Mouse (Mus musculus): ENCODE data around the gene Ncoa3.
"Not testable (repeated sequence)": the region's sequence is repeated elsewhere in the genome, so short reads cannot be mapped to it uniquely, and the experiment has no call there.

The Ncoa3 gene

DNA sequence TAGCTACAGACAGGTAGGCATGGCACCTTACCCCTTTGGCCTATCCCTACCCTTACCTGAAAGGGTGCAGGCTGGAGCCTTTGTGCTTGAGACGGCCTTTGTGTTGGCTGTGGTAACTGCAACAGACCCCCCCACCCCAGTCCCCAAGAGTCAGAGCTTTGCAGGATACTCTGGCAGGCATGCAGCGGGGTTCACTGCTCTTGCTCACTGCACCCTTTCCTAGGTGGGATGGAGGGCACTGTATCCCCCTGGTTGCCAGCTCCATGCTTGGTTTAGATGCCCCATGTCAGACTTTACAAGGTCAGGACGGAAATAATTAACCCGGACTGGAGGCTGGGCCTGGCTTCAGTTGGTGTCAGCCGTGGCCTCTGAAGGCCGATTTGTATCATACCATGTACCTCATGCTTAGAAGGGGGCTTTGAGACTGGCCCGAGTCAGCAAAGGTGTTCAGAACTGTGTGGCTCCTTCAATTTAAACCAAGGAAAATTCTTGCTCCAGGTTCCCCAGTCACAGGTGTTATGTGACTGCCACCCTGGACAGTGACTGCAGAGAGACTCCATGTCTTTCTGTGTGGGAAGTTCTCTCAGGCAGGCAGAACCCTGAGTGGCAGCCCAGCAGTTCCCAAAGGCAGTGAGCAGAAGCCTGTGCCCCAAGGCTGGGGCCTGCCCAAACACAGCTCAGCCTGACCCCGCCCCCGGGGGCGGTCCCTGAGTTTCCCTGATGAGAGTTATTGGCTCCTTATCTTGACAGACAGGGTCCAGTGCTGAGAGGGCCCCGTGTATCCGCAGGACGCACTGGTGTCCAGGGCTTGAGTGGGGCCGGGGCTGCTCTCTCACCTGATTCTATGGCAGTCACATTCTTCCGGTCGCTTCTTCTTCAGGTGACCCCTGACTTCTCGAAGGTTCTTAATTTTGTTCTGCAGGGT, 87.8 kb downstream of the Ncoa3 start:
- peak; percentile 25 for DNase-seq (ENCODE audit: low read depth, low spot score)

DNA sequence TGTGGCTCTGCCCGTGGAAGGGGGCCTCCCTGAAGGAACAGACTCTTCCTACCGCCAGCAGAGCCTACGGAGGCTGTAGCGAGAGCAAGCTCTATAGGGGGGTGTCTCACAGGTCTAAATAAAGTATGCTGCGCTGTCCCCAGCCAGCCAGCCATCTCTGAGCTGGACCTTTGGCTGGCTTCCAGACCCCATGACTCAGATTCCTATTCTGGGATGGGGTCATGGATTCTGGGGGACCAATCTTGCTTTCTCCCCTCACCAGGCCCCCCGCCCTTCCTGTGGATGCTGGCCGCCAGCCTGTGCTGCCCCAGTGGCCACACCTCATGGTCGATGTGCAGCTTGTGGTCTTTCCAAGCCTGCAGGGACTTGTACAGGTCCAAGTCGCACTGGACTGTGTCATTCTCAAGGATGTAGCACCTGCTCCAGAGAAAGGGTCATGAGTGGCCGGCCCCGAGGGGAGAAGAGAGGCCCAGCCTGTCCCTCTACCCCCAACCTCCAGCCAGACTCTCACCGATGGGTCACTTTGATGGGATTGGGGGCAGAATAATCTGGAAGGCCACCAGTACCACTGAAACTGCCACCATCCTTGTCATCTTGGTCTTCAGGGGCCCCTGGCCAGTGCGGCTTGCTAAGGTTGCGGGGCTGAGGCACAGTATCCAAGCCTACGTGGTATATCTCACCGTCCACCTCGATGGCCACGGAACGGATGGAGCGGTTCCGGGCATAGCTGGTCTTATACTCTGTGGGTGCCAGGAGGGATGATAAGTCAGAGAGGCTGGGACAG, 88.7 kb downstream of the Ncoa3 start:
- DNase-seq (ENCODE audit: low read depth, low spot score), result no peak

DNA sequence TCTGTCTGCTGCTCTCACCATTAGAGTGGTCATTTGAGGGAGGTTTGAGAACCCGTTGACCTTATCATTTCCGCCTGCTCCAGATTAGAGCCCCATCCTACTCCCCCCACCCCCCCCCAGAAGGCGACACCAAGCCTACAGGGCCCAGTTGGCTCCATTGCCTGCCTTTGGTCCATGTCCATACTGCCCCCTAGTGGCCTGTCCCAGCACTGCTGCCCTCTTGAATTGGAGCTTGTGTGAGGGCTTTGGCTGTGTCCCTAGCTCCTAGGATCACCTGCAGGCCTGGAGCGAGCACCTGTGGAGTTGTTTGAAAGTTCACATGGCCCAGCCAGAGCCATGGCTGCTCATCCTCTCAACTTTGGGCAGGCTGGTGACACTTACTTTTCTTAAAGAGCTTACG, 89.8 kb downstream of the Ncoa3 start:
- peak; percentile 47 for DNase-seq (ENCODE audit: low read depth, low spot score)

DNA sequence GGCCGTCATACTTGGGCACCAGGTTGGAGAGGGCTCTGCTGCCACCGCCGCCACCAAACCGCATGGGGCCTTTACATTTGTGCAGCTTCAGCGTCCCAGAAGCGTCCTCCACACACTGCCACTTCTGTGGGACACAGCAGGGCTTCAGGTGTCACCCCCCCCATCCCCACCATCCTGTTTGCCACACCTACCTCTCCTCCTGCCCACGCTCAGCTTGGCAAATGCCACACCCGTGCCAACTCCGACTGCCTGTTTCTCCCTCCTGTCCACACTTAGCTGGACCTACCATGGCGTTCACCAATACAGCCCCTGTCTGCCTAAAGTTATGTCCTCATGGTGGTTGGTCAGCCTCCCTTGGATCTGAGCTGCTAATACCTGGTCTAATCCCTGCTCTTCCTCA, 90.2 kb downstream of the Ncoa3 start:
- no peak for DNase-seq (ENCODE audit: low read depth, low spot score)

DNA sequence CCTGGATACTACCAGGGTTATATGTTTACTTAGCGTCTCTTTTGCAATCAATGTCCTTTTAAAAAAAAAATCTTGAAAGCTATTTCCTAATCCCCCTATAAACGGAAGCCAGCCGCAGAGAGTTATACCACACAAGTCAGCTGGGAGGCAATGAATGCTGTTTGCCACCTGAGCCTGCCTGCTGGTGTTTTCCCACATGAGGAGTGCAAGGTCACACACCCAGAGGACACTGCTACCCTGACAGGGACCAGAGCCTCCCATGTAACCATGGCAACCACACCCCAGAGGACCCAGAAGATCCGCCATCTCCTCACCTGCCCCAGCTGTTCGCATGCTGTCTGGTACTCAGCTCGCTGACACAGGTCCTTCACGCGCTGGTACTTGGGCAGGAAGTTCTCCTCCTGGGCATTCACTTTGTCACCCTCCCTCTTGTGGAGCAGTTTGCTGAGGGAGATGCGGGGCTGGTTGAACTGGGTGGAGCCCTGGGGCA, 91.2 kb downstream of the Ncoa3 start:
- no peak for DNase-seq (ENCODE audit: low read depth, low spot score)

DNA sequence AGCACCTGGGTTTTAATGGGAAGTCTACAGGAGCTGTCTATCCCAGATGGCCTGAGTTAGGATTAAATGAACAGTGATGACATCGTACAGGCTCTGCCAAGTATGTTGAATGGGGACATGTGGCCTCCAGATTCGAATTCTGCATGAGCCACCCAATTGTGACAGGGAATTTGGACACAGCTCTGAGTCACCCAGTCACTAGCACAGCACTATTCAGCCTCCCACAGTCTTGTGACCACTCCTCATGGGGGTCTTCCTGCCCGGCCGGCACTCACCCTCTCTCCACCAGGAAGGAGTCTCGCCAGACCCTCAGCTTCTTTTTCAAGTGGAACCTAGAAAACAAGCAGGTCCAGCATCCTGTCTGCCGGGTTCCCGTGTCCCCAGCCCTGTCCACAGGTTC, 91.7 kb downstream of the Ncoa3 start:
- DNase-seq (ENCODE audit: low read depth, low spot score), result no peak

DNA sequence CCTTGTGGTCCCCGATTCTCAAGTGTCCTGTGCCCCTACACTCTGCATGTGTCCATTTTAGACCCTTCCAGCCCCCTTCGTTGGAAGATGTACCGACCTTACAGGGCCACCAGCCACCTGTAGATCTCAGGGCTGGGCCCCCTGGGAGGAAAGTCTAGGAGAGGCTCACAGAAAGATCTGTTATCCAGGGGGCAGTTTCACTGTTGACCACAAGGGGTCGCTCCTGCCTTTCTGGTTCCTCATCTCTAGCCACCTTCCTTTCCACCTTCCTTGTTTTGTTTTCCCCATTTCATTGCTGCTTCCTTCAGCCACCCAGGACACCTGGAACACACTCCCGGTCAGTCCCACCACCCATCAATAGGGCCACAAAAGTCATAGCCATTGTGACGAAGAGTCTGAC, 92.5 kb downstream of the Ncoa3 start:
- DNase-seq (ENCODE audit: low read depth, low spot score), result not testable (repeated sequence)

DNA sequence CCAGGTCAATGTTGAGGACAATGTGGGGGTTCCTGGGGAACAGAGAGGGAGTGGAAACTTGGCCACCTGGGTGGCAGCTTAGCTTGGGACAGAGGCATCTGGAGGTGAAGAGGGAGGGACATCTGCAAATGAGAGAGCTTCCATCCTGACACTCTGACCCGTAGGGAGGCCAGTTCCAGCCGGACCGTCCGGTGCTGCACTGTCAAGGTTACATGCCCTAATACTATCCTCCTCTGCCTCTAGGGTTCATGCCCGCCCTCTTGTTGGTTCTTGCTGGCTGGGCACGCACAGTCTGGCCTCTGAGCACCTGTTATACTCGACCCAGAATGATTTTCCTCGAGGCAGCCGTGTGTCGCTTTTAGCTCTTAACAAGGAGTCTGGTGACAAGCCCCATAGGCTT, 93.3 kb downstream of the Ncoa3 start:
- DNase-seq (ENCODE audit: low read depth, low spot score), result no peak

DNA sequence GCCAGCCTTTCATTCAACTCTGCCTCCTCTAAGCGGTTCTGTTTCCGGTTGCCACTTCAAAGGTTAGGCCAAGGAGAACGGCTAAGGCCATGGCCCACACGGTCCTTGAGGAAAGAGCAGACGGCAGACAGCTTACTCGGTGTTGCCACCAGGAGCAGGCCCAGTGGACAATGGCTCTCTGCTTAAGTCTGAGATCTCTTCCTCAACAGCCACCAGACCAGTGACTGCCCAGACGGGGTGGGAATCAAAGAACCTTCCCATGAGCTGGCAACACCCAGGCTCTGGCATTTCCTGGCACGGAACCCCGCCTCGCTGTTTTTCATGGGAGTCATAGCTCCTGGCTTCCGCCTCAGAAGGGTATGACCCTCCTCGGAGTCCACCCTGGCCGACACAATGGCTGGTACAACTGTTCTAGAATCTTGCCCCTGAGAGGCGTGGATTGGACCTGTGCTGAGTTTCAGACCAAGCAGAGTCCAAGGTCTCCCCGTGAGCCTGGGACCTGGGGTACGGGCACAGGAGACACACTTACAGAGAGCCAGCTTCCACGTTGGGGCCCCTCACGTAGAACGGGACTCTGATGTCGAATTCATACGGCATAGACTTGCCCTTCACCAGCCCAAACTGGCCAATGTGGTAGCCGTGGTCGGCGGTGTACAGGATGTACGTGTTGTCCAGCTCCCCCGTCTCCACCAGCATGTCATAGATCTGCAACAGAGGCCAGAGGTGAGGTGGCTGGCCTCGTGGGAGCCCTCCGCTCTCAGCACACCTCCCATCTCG, 94.2 kb downstream of the Ncoa3 start:
- DNase-seq (ENCODE audit: low read depth, low spot score), result no peak

DNA sequence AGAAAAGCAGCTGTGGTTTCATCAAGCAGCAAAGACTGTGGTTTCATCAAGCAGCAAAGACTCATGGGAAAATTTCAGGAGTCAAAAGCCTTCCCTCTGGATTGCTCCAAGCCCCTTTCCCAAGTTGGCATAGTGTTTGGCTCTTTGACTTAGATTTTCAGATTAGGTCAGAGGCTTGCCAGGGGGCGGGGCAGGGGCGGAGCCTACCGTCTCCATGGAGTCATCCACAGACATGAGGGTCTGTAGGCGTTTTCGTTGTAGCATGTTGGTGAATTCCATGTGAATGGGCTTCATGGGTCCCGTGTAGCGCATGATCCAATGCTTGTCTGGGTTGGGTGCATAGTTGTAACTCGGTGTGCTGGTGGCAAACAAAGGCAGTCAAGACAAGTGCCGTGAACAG, 96.6 kb downstream of the Ncoa3 start:
- DNase-seq (ENCODE audit: low read depth, low spot score), result no peak

DNA sequence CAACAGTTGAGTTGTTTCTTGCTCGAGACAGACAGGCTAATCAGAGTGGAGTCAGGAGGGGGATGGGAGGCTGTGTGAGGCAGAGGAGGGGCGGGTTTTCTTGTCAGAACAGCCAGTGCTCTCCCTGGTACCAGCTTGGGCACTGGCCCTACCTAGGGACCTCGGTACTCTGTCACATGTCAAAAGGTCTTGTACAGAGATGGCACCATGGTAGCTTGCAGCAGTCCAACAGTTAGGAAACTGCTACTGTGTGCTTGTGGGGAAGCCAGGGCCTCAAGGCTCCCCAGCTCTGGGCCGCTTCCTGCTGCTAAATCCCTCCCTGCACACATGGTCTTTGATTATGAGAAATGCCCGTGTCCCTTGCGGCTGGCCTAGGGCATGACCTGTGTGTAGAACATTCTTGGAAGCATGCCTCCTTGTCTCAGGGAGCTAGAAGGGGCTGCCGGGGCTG, 97.7 kb downstream of the Ncoa3 start:
- DNase-seq (ENCODE audit: low read depth, low spot score), result no peak

DNA sequence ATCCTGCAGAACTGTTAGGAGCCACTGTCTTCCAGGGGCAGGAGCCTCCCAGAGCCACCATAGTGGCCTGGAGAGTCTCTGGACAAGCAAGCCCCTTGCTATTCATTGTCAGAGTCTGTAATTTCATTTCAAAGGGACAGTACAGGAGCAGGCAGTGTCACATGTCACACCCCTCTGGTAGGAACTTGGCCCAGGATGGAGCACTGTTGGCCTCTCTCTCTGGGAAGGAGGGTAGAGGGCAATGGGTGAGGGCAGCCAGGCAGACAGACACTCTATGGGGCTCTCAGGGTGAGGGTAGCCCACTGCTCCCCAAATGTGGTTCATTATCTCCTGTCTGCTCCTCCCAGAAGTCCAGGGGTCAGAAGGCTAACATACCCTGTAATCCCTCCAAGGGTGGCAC, 99.2 kb downstream of the Ncoa3 start:
- no peak for DNase-seq (ENCODE audit: low read depth, low spot score)

DNA sequence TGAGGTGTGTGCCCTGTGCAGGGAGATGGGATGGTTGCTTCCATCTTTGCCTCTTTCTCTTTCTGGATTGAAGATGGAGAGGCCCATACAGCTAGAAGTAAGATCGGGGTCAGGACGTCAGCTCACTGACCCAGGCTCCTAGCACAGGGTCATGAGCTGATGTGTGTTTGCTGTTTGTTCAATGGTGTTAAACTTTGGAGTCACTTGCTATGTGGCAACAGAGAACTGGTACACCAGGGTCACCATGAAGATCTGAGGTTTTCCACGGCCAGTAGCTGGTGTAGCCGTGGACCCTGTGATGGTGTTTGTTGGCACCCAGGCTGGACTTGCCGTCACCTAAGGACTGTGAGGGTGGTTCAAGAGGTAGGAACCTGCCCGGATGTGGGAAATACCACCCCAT, 100.0 kb downstream of the Ncoa3 start:
- no peak for DNase-seq (ENCODE audit: low read depth, low spot score)

DNA sequence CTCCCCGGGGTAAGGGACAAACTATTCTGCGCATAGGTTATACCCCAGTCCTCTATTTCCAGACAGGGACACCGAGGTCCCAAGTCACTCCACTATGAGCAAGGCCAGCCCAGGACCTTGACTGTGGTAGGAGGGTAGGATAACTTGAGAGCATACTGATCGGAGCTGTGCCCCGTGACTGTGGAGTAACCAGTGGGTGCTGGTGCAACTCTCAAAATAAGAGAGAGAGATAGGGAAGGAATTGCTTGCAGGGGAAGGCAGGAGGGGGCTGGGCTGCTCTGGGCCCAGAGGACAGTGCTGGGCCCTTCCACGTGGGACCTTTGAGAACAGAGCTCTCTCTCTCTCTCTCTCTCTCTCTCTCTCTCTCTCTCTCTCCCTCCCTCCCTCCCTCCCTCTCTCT, 103.9 kb downstream of the Ncoa3 start:
- DNase-seq (ENCODE audit: low read depth, low spot score), result no peak

DNA sequence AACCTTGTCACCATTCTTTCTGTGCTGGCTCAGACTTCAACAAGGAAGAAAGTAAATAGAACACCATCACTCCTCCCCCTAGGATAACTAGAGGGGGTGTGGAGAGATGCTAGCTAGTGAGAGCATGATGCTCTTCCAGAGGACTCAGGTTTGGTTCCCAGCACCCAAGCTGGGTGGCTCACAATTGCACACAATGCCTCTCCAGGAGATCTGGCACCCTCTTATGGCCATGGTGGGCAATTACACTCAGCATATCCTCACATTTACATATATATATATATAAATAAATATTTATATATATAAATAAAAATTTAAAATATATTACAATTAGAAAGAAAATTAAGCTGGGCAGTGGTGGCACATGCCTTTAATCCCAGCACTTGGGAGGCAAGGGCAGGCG, 104.4 kb downstream of the Ncoa3 start:
- no peak for DNase-seq (ENCODE audit: low read depth, low spot score)

DNA sequence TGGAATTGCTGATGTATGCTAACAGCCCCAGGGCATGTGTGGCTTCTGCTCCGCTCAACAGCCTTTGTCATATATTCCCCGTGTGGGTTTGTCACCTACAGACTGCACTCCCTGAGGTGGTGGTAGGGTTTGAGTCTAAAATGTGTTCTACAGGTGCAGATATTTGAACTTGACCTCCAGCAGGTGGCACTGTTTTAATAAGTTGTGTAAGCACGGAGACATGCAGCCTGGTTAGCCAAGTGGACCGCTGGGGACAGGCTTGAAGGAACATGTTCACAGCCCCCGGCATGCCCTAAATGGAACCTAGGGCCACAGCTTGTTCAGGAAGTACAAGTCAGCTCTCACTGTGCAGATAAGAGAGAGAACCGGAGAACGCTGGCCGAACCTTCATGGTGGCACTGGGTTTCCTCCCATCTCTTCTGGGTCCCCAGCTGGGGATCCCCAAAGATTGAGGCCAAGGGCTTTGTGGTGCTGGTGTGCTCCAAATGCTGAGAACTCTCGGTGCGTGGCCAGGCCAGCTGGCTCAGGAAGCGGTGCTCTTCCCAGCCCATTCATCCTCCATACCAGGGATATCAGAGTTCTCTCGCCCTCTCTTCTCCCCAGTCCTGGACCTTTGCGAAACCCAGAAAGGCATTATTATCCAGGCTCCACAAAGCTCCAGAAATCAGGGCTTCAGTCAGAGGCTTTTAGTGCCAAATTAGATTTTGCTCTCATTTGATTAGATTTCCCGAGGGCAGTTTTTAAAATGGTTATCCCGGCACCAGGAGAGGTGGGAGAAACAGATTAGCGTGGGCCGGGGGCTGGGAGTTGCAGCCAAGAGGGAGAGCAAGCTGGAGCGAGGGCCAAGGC, 105.2 kb downstream of the Ncoa3 start:
- DNase-seq (ENCODE audit: low read depth, low spot score), result no peak

DNA sequence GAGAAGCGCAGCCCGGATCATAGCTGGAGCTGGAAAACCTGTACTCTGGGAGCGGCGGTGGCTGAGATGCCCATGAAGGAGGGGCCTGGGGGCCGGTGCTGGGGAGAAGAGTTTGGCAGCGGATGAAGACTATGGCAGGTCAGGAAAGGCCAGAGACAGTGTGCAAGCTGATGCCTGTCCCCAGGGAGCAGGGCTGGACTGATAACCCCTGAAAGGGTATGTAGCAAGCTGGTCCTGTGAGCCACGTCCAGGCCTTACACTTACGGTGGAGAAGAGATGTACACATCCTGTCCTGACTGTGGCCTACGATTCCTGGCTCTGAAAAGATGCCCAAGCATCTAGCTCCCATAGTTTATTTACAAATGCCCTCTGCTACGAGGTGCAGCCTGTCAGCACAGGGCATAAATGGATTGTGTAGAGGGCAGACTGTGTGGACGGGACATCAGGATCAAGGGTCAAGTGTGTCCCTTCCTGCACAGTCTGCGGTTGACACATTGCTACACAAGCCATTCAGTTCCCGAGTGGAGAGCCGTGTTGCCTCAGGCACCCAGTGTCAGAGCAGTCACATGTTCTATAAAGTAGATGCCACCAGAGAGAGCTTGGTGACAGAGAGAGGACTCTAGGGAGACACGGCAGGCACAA, 106.0 kb downstream of the Ncoa3 start:
- no peak for DNase-seq (ENCODE audit: low read depth, low spot score)

DNA sequence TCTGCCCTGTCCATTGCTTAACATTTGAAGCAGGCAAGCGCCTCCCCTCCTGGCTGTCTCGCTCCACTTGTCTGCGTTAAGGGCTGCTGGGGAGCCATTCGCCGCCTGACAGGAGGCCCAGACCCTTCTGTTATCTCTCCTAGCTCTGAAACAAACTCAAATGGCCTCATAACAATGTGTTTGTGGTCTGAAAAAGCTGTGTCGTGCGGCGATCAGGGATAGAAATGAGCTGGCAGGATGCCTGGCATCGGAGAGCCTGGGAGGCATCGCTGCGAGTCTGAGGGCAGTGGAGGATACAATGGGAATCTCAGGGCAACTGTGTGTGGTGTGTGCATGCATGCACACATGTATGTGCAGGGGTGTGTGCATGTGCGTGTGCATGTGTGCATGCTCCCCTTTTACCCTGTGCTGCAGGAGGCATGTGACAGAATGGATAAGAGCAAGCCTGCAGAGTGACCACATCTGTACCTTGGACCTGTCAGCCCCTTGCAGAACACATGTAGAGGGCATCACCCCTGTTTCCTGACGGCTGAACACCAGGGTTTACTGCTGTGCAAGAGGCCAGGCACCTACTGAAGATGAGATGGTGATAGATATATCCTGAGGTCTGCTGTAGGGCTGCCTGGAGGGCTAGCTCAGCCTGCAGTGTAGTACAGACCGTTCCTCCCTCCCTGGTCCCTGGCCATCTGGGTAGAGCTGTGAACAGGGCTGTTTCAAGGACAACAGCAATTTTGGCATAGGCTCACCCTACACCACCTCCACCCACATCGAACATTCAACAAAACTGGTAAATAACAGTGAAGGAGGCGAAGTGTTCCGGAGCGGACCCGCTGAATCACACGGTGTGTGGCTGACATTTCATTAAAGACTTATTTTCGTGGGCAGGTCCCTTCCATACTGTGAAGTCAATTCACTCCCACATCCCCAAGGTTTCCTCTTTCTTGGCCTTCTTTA, 108.2 kb downstream of the Ncoa3 start:
- DNase-seq (ENCODE audit: low read depth, low spot score), result no peak

DNA sequence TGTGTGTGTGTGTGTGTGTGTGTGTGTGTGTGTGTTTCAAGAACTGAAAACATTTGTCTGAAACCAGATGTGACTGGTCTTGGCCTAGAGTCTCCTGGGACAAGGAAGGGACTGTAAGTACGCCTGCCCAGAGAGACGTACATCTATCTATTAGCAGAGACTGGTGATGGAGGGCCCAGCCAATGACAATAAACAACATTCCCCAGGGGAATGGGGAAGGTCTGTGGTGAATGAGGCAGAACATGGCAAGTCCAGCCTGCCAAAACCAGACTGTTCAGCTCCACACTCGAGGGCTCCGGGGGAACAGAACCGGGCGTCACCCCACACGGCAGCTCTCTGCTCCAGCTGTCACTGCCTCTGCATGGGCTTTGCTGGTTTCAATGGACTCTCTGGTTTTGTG, 110.5 kb downstream of the Ncoa3 start:
- DNase-seq (ENCODE audit: low read depth, low spot score), result no peak
